Mouse (Mus musculus): Measurements from ENCODE around the gene Chil1. TPM values are rescaled to one million over a fixed set of nuclear protein-coding genes. Genes with fewer than 3 reads are reported as not detected.

Gene Chil1
- polyA plus RNA-seq, 1 experiment from 2014 or later: 3.7 TPM

GRCm38 (mm10) chr1:134152626-134153590, 29.1 kb upstream of the Chil1 start:
- H3K27ac ChIP-seq (replicated peaks; ENCODE audit: low read depth, low read length): no peak overlapping the region
- 75% methylated on average over 21 of the region's 21 CpGs for WGBS
- ATAC-seq (ENCODE audit: low FRiP score, low TSS enrichment): no peak
- no peaks in the 10 kb centered on the region for H3K4me1 ChIP-seq (ENCODE audit: control insufficient read depth, insufficient read depth, low read length)
- H3K9ac ChIP-seq (replicated peaks; ENCODE audit: low read length): no peak overlapping the region
- H3K27me3 ChIP-seq (ENCODE audit: control insufficient read depth, insufficient read depth, low read length): no peaks in the 10 kb centered on the region
- no peak overlapping the region for H3K4me2 ChIP-seq (ENCODE audit: low read length)
- H3K4me3 ChIP-seq (replicated peaks; ENCODE audit: low read depth, low read length): no peak overlapping the region
- H3K9me3 ChIP-seq (ENCODE audit: control insufficient read depth, low read length): no peaks in the 10 kb centered on the region
- H3K36me3 ChIP-seq (ENCODE audit: control insufficient read depth, insufficient read depth, low read length): no peaks in the 10 kb centered on the region
- DNase-seq: no peak

GRCm38 (mm10) chr1:134154121-134154520, 27.9 kb upstream of the Chil1 start:
- Histone ChIP-seq H3K4me2 (ENCODE audit: low read length) (no peak overlapping the region), H3K4me1 (ENCODE audit: control insufficient read depth, insufficient read depth, low read length) (no peaks in the 10 kb centered on the region), H3K36me3 (ENCODE audit: control insufficient read depth, insufficient read depth, low read length) (no peaks in the 10 kb centered on the region), H3K9me3 (ENCODE audit: control insufficient read depth, low read length) (no peaks in the 10 kb centered on the region), H3K4me3 (replicated peaks; ENCODE audit: low read depth, low read length) (no peak overlapping the region), H3K27me3 (ENCODE audit: control insufficient read depth, insufficient read depth, low read length) (no peaks in the 10 kb centered on the region), H3K27ac (replicated peaks; ENCODE audit: low read depth, low read length) (no peak overlapping the region), H3K9ac (replicated peaks; ENCODE audit: low read length) (no peak overlapping the region)
- DNase-seq: no peak
- WGBS: 88% methylated on average over 3 of the region's 3 CpGs
- ATAC-seq (ENCODE audit: low FRiP score, low TSS enrichment): no peak

GRCm38 (mm10) chr1:134154655-134155054, 27.3 kb upstream of the Chil1 start:
- Histone ChIP-seq H3K4me2 (ENCODE audit: low read length) (no peak overlapping the region), H3K4me3 (replicated peaks; ENCODE audit: low read depth, low read length) (no peak overlapping the region), H3K9ac (replicated peaks; ENCODE audit: low read length) (no peak overlapping the region), H3K9me3 (ENCODE audit: control insufficient read depth, low read length) (no peaks in the 10 kb centered on the region), H3K27ac (replicated peaks; ENCODE audit: low read depth, low read length) (no peak overlapping the region), H3K27me3 (ENCODE audit: control insufficient read depth, insufficient read depth, low read length) (no peaks in the 10 kb centered on the region), H3K36me3 (ENCODE audit: control insufficient read depth, insufficient read depth, low read length) (no peaks in the 10 kb centered on the region), H3K4me1 (ENCODE audit: control insufficient read depth, insufficient read depth, low read length) (no peaks in the 10 kb centered on the region)
- DNase-seq: no peak
- ATAC-seq (ENCODE audit: low FRiP score, low TSS enrichment): no peak
- WGBS: 62% methylated on average over 3 of the region's 3 CpGs

GRCm38 (mm10) chr1:134160404-134160803, 21.6 kb upstream of the Chil1 start:
- 89% methylated on average over 3 of the region's 3 CpGs for WGBS
- H3K4me3 ChIP-seq (replicated peaks; ENCODE audit: low read depth, low read length): no peak overlapping the region
- no peak overlapping the region for H3K4me2 ChIP-seq (ENCODE audit: low read length)
- ATAC-seq (ENCODE audit: low FRiP score, low TSS enrichment) (no peak), DNase-seq (no peak)
- H3K36me3 ChIP-seq (ENCODE audit: control insufficient read depth, insufficient read depth, low read length): no peaks in the 10 kb centered on the region
- no peaks in the 10 kb centered on the region for H3K4me1 ChIP-seq (ENCODE audit: control insufficient read depth, insufficient read depth, low read length)
- no peak overlapping the region for H3K9ac ChIP-seq (replicated peaks; ENCODE audit: low read length)
- no peaks in the 10 kb centered on the region for H3K27me3 ChIP-seq (ENCODE audit: control insufficient read depth, insufficient read depth, low read length)
- no peak overlapping the region for H3K27ac ChIP-seq (replicated peaks; ENCODE audit: low read depth, low read length)
- no peaks in the 10 kb centered on the region for H3K9me3 ChIP-seq (ENCODE audit: control insufficient read depth, low read length)

- no peak for ATAC-seq (ENCODE audit: low FRiP score, low TSS enrichment)
- Histone ChIP-seq H3K27ac (replicated peaks; ENCODE audit: low read depth, low read length) (no peak overlapping the region), H3K9ac (replicated peaks; ENCODE audit: low read length) (no peak overlapping the region), H3K27me3 (ENCODE audit: control insufficient read depth, insufficient read depth, low read length) (no peaks in the 10 kb centered on the region), H3K36me3 (ENCODE audit: control insufficient read depth, insufficient read depth, low read length) (no peaks in the 10 kb centered on the region), H3K9me3 (ENCODE audit: control insufficient read depth, low read length) (no peaks in the 10 kb centered on the region), H3K4me3 (replicated peaks; ENCODE audit: low read depth, low read length) (no peak overlapping the region), H3K4me1 (ENCODE audit: control insufficient read depth, insufficient read depth, low read length) (no peaks in the 10 kb centered on the region), H3K4me2 (ENCODE audit: low read length) (no peak overlapping the region)
- 59% methylated on average over 6 of the region's 6 CpGs for WGBS
- no peak for DNase-seq
Observed at GRCm38 (mm10) chr1:134161399-134161798, 20.6 kb upstream of the Chil1 start.

- H3K4me1 ChIP-seq (ENCODE audit: control insufficient read depth, insufficient read depth, low read length): no peaks in the 10 kb centered on the region
- no peak for DNase-seq
Observed at GRCm38 (mm10) chr1:134162510-134163225, 19.3 kb upstream of the Chil1 start.

GRCm38 (mm10) chr1:134163476-134163875, 18.5 kb upstream of the Chil1 start:
- Histone ChIP-seq H3K36me3 (ENCODE audit: control insufficient read depth, insufficient read depth, low read length) (no peaks in the 10 kb centered on the region), H3K4me1 (ENCODE audit: control insufficient read depth, insufficient read depth, low read length) (no peaks in the 10 kb centered on the region), H3K9ac (replicated peaks; ENCODE audit: low read length) (no peak overlapping the region), H3K9me3 (ENCODE audit: control insufficient read depth, low read length) (no peaks in the 10 kb centered on the region), H3K27me3 (ENCODE audit: control insufficient read depth, insufficient read depth, low read length) (no peaks in the 10 kb centered on the region), H3K27ac (replicated peaks; ENCODE audit: low read depth, low read length) (no peak overlapping the region), H3K4me3 (replicated peaks; ENCODE audit: low read depth, low read length) (no peak overlapping the region), H3K4me2 (ENCODE audit: low read length) (no peak overlapping the region)
- ATAC-seq (ENCODE audit: low FRiP score, low TSS enrichment) (no peak), DNase-seq (no peak)
- 88% methylated on average over 7 of the region's 7 CpGs for WGBS

More at GRCm38 (mm10) chr1:134162510-134163225, 19.3 kb upstream of the Chil1 start:
- Histone ChIP-seq H3K36me3 (ENCODE audit: control insufficient read depth, insufficient read depth, low read length) (no peaks in the 10 kb centered on the region), H3K9me3 (ENCODE audit: control insufficient read depth, low read length) (no peaks in the 10 kb centered on the region), H3K9ac (replicated peaks; ENCODE audit: low read length) (no peak overlapping the region), H3K4me2 (ENCODE audit: low read length) (no peak overlapping the region), H3K4me3 (replicated peaks; ENCODE audit: low read depth, low read length) (no peak overlapping the region), H3K27ac (replicated peaks; ENCODE audit: low read depth, low read length) (no peak overlapping the region), H3K27me3 (ENCODE audit: control insufficient read depth, insufficient read depth, low read length) (no peaks in the 10 kb centered on the region)
- no peak for ATAC-seq (ENCODE audit: low FRiP score, low TSS enrichment)
- 83% methylated on average over 6 of the region's 6 CpGs for WGBS

GRCm38 (mm10) chr1:134164454-134164853, 17.5 kb upstream of the Chil1 start:
- ATAC-seq (ENCODE audit: low FRiP score, low TSS enrichment): no peak
- Histone ChIP-seq H3K36me3 (ENCODE audit: control insufficient read depth, insufficient read depth, low read length) (no peaks in the 10 kb centered on the region), H3K9me3 (ENCODE audit: control insufficient read depth, low read length) (no peaks in the 10 kb centered on the region), H3K27me3 (ENCODE audit: control insufficient read depth, insufficient read depth, low read length) (no peaks in the 10 kb centered on the region), H3K4me3 (replicated peaks; ENCODE audit: low read depth, low read length) (no peak overlapping the region), H3K4me2 (ENCODE audit: low read length) (no peak overlapping the region), H3K27ac (replicated peaks; ENCODE audit: low read depth, low read length) (no peak overlapping the region), H3K9ac (replicated peaks; ENCODE audit: low read length) (no peak overlapping the region), H3K4me1 (ENCODE audit: control insufficient read depth, insufficient read depth, low read length) (no peaks in the 10 kb centered on the region)
- no peak for DNase-seq
- WGBS: 72% methylated on average over 4 of the region's 4 CpGs
